Mouse (Mus musculus): ENCODE data around the gene Dohh. TPM values are rescaled to one million over a fixed set of nuclear protein-coding genes. Genes with fewer than 3 reads are reported as not detected.

Gene Dohh
- polyA plus RNA-seq, 1 experiment from 2014 or later, result 48.3 TPM

DNA sequence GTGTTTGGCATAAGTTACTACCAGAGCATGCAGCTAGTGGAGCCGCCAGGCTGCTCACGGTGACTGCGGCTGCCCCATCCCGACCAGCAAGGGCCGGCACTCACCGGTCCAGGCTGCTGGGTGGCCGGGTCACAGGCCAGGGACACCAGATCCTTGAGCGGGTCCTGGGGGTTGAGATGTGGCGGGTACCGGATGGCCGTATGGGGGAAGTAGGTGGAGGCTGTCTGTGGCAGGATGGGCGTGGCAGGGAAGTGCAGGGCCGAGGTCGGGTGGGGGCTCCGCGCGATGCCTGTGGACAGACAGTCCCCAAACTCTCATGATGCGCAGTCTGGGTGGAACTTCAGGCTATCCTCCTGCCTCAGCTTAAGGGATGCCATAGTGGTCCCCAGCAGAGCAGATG lies 20.5 kb downstream of the Dohh start:
- no peaks in the 10 kb centered on the region for H3K36me3 ChIP-seq (ENCODE audit: control insufficient read depth, insufficient read depth)
- H3K4me2 ChIP-seq (ENCODE audit: low read depth, low read length), result peak overlapping the region; percentile 21; the same call in 1 of the 2 replicates
- no peak overlapping the region for H3K27ac ChIP-seq (ENCODE audit: low read length)
- no peaks in the 10 kb centered on the region for H3K9me3 ChIP-seq (replicated peaks; ENCODE audit: control insufficient read depth, low read length)
- peaks cover 39% of the 10 kb centered on the region for H3K27me3 ChIP-seq (ENCODE audit: control insufficient read depth, insufficient read depth, low read depth, low read length)
- 26% methylated on average over 18 of the region's 18 CpGs for WGBS (ENCODE audit: insufficient replicate concordance)
- H3K9ac ChIP-seq (ENCODE audit: low read depth, low read length), result no peak overlapping the region
- H3K4me1 ChIP-seq (ENCODE audit: control insufficient read depth, low read depth, low read length), result peaks cover 39% of the 10 kb centered on the region
- ATAC-seq (ENCODE audit: low read depth), result no peak
- H3K4me3 ChIP-seq (ENCODE audit: low read depth, low read length), result no peak overlapping the region

DNA sequence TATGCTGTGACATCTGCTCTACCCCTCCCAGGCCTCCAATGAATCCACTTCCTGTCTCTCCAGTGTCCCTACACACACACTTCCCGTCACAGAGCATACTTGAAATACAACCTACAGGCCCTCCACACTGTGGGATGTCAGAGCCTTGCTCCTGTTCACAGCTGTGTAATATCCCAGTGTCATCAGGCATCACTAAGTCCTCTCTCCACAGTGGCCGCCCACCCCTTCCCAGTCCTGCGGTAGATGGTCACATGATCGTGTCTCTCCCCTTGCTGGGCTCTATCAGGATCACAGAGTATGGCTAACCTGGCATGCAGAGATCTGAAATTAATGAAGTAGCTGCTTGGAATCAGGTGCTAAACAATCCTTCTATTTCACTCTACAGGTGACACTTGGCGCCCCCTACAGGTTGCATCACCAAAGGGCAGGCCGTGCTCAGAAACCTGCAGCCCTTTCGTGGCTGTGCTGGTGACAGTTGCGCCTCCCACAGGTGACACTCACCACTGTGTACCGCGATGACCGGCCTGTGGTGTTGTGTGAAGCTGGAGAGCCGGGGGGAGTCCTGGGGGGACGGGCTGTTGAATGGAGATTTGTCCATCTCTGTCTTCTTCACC lies 21.5 kb downstream of the Dohh start:
- no peak overlapping the region for H3K27ac ChIP-seq (ENCODE audit: low read length)
- no peaks in the 10 kb centered on the region for H3K9me3 ChIP-seq (replicated peaks; ENCODE audit: control insufficient read depth, low read length)
- H3K4me1 ChIP-seq (ENCODE audit: control insufficient read depth, low read depth, low read length), result peaks cover 44% of the 10 kb centered on the region
- H3K27me3 ChIP-seq (ENCODE audit: control insufficient read depth, insufficient read depth, low read depth, low read length), result peaks cover 39% of the 10 kb centered on the region
- H3K4me3 ChIP-seq (ENCODE audit: low read depth, low read length), result no peak overlapping the region
- 37% methylated on average over 13 of the region's 13 CpGs for WGBS (ENCODE audit: insufficient replicate concordance)
- no peaks in the 10 kb centered on the region for H3K36me3 ChIP-seq (ENCODE audit: control insufficient read depth, insufficient read depth)
- ATAC-seq (ENCODE audit: low read depth), result no peak
- no peak overlapping the region for H3K4me2 ChIP-seq (ENCODE audit: low read depth, low read length)
- H3K9ac ChIP-seq (ENCODE audit: low read depth, low read length), result no peak overlapping the region

DNA sequence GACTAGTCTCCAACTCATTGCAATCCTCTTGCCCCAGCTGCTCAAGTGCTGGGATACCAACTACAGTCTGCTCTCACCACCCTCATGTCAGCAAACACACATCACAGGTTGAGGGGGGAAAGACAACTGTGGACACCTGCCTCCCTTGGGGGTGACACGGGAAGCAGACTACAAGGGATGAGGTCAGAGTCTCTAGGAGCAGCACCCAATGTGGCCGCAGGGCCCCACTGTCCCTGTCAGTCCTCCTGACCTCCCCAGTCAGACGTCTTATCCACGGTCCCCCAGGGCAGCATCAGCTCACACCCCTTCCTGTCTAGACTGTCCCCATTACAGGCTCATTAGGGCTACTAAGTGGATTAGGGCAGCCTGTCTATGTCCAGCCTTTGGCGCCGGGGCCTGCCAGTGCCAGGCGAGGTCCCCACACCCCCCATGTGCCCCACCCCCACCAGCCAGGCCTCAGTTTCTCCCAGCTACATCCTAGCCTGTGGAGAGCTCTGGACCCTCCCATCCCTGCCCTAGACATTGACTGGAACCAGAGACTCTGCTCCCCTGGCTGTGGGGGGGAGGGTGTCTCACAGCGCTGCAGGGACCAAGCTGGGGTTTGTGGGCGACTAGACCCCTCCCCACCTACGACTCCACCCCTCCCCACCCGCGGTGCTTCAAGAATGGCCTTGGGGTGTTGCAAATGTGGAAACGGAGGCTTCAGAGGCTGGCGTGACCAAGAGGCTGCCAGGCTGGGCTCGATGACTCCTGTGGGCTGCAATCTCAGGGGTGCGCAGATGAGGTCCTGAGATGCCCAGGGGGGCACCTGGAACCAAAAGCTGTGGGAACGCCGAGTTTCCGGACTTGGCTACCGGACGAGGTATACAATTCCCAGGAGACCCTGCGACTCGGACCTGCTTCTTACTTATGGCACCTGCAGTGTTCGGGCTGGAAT lies 22.5 kb downstream of the Dohh start:
- H3K9ac ChIP-seq (ENCODE audit: low read depth, low read length), result no peak overlapping the region; the same call in 1 of the 2 replicates
- peak overlapping the region; percentile 40 for H3K4me3 ChIP-seq (ENCODE audit: low read depth, low read length)
- H3K9me3 ChIP-seq (replicated peaks; ENCODE audit: control insufficient read depth, low read length), result no peaks in the 10 kb centered on the region
- no peak overlapping the region for H3K27ac ChIP-seq (ENCODE audit: low read length)
- ATAC-seq (ENCODE audit: low read depth), result no peak
- H3K36me3 ChIP-seq (ENCODE audit: control insufficient read depth, insufficient read depth), result no peaks in the 10 kb centered on the region
- peaks cover 45% of the 10 kb centered on the region for H3K4me1 ChIP-seq (ENCODE audit: control insufficient read depth, low read depth, low read length)
- H3K4me2 ChIP-seq (ENCODE audit: low read depth, low read length), result peak overlapping the region; percentile 28; the same call in 1 of the 2 replicates
- peaks cover 39% of the 10 kb centered on the region for H3K27me3 ChIP-seq (ENCODE audit: control insufficient read depth, insufficient read depth, low read depth, low read length)
- WGBS (ENCODE audit: insufficient replicate concordance), result 21% methylated on average over 24 of the region's 24 CpGs

DNA sequence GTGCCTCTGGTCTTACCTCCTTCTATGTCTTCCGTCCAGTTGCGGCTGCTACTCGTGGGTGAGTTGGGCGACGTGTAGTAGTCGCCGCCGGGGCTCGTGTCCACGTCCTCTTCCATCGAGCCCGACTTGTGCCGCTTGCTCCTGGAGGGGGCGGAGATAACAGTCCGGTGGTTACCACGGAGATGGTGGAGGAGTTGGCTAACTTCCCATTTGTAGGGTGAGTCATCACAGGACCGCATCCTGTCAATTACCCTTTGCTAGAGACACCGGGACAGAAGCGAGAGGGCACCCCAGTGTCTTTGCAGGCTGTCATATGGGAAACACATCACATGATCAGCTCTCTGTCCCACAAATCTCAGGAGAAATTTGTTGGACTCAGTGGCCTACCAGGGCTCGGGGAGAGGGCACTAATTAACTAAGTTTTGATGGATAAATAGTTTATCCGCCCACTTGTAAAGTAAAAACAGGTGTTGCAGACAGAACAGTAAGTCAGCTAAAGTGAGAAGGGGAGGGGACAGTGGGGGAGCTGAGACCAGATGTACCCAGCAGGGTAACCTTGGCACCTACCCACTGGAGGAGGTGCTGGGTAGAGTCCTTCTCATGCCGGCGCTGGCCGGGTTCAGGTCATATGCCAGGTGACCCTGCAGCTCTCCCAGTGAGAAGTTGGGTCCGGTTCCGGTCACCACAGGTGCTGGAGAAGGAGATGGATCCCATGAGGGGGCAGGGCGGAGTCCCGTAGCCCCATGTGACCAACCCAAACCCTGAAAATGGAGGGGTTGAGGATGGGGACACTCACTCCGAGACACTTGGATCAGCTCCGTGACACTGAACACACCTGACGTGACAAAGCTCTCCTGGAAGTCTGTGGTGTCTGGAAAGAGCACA lies 23.6 kb downstream of the Dohh start:
- H3K4me1 ChIP-seq (ENCODE audit: control insufficient read depth, low read depth, low read length), result peaks cover 45% of the 10 kb centered on the region
- no peaks in the 10 kb centered on the region for H3K36me3 ChIP-seq (ENCODE audit: control insufficient read depth, insufficient read depth)
- H3K4me3 ChIP-seq (ENCODE audit: low read depth, low read length), result peak overlapping the region; percentile 40
- H3K4me2 ChIP-seq (ENCODE audit: low read depth, low read length), result peak overlapping the region; percentile 28
- peak overlapping the region; percentile 63 for H3K27ac ChIP-seq (ENCODE audit: low read length)
- no peaks in the 10 kb centered on the region for H3K9me3 ChIP-seq (replicated peaks; ENCODE audit: control insufficient read depth, low read length)
- H3K9ac ChIP-seq (ENCODE audit: low read depth, low read length), result no peak overlapping the region; the same call in 1 of the 2 replicates
- ATAC-seq (ENCODE audit: low read depth), result peak; percentile 39
- WGBS (ENCODE audit: insufficient replicate concordance), result 20% methylated on average over 31 of the region's 31 CpGs
- H3K27me3 ChIP-seq (ENCODE audit: control insufficient read depth, insufficient read depth, low read depth, low read length), result peaks cover 39% of the 10 kb centered on the region

DNA sequence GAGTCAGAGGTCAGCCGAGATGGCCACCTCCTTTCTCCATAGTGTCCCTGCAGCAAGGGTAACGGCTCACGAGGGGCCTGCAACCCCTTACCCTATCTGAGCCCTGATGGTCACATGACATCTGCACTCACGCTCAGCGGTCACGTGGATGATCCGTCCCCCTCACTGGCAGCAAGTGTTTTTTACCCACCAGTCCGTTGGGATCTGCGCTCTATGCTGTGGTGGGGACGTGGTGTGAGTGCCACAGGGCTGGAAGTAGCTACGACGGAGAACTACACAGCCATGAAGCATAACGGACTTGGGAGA lies 24.1 kb downstream of the Dohh start:
- H3K9ac ChIP-seq (ENCODE audit: low read depth, low read length), result no peak overlapping the region; the same call in 1 of the 2 replicates
- no peak for ATAC-seq (ENCODE audit: low read depth)
- H3K36me3 ChIP-seq (ENCODE audit: control insufficient read depth, insufficient read depth), result no peaks in the 10 kb centered on the region
- peak overlapping the region; percentile 63 for H3K27ac ChIP-seq (ENCODE audit: low read length)
- no peak overlapping the region; the same call in 1 of the 2 replicates for H3K4me2 ChIP-seq (ENCODE audit: low read depth, low read length)
- H3K4me3 ChIP-seq (ENCODE audit: low read depth, low read length), result no peak overlapping the region
- H3K27me3 ChIP-seq (ENCODE audit: control insufficient read depth, insufficient read depth, low read depth, low read length), result peaks cover 39% of the 10 kb centered on the region
- WGBS (ENCODE audit: insufficient replicate concordance), result 26% methylated on average over 13 of the region's 13 CpGs
- no peaks in the 10 kb centered on the region for H3K9me3 ChIP-seq (replicated peaks; ENCODE audit: control insufficient read depth, low read length)
- peaks cover 50% of the 10 kb centered on the region for H3K4me1 ChIP-seq (ENCODE audit: control insufficient read depth, low read depth, low read length)

DNA sequence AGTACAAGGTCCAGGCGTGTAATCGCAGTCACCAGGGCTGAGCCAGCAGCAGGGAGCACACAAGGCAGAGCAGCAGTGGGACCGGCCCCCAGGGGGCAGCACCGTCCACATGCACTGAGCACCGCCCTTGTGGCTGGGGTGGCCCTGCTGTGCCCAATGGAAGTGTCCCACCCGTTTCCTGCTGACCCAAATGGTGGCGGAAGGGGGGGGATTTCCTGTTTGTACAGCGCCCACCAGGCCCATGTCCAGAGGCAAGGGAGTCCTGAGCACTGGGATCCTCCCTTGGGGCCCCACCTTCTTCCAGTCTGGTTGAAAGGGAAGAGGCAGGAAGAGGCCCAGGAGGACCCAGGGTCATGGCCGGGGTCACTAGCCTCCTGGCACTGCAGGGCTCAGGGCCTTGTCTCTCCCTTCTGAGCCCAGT lies 24.7 kb downstream of the Dohh start:
- WGBS (ENCODE audit: insufficient replicate concordance), result 4% methylated on average over 9 of the region's 9 CpGs
- Histone ChIP-seq H3K9ac (ENCODE audit: low read depth, low read length) (no peak overlapping the region; the same call in 1 of the 2 replicates), H3K4me3 (ENCODE audit: low read depth, low read length) (no peak overlapping the region), H3K4me1 (ENCODE audit: control insufficient read depth, low read depth, low read length) (peaks cover 54% of the 10 kb centered on the region), H3K27me3 (ENCODE audit: control insufficient read depth, insufficient read depth, low read depth, low read length) (peaks cover 39% of the 10 kb centered on the region), H3K27ac (ENCODE audit: low read length) (peak overlapping the region; percentile 63), H3K4me2 (ENCODE audit: low read depth, low read length) (0 out of 2 replicates have a peak overlapping the region, but pooled peaks have one; percentile 13), H3K36me3 (ENCODE audit: control insufficient read depth, insufficient read depth) (no peaks in the 10 kb centered on the region), H3K9me3 (replicated peaks; ENCODE audit: control insufficient read depth, low read length) (no peaks in the 10 kb centered on the region)
- peak; percentile 57 for ATAC-seq (ENCODE audit: low read depth)

DNA sequence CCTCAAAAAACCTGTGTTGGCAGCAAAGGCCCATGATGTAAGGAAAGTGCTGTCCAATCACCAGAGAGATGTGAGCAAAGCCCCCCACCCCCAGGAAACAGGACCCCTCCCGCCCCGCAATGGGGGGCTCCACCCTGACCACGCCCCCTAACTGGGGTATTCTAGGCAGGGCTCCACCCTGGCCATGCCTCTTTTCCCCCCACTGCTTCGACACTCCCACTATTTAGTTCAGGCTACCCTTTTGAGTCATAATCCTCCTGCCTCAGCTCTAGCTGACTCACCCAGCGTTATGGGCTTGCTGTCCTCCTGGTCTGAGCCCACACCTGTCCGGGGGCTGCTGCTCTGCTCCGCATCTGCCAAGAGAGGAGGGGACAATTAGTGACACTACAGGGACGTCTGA lies 25.1 kb downstream of the Dohh start:
- Histone ChIP-seq H3K4me3 (ENCODE audit: low read depth, low read length) (no peak overlapping the region), H3K4me2 (ENCODE audit: low read depth, low read length) (0 out of 2 replicates have a peak overlapping the region, but pooled peaks have one; percentile 13), H3K27me3 (ENCODE audit: control insufficient read depth, insufficient read depth, low read depth, low read length) (peaks cover 36% of the 10 kb centered on the region), H3K9ac (ENCODE audit: low read depth, low read length) (no peak overlapping the region), H3K27ac (ENCODE audit: low read length) (peak overlapping the region; percentile 63), H3K4me1 (ENCODE audit: control insufficient read depth, low read depth, low read length) (peaks cover 56% of the 10 kb centered on the region), H3K9me3 (replicated peaks; ENCODE audit: control insufficient read depth, low read length) (no peaks in the 10 kb centered on the region), H3K36me3 (ENCODE audit: control insufficient read depth, insufficient read depth) (no peaks in the 10 kb centered on the region)
- no peak for ATAC-seq (ENCODE audit: low read depth)
- 8% methylated on average over 8 of the region's 8 CpGs for WGBS (ENCODE audit: insufficient replicate concordance)

DNA sequence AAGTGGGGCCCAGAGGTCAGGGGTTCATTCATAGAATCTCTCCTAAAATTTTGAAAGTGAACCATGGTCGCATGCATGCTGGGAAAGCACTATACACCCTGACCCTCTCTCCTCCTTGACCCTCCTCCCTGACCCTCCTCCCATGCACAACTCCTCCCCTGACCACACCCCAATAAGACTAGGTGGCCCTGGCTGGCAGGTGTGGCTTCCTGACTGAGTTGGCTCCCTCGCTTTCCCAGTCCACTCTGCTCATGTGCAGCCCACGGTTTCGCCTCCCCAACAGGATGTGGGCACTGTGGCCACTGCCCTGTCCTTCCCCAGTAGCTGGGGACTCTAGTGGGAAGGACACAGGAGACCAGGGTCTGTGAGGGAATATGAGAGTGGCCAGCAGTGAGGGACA lies 26.1 kb downstream of the Dohh start:
- Histone ChIP-seq H3K27me3 (ENCODE audit: control insufficient read depth, insufficient read depth, low read depth, low read length) (peaks cover 31% of the 10 kb centered on the region), H3K27ac (ENCODE audit: low read length) (peak overlapping the region; percentile 71), H3K9ac (ENCODE audit: low read depth, low read length) (no peak overlapping the region), H3K4me1 (ENCODE audit: control insufficient read depth, low read depth, low read length) (peaks cover 63% of the 10 kb centered on the region), H3K36me3 (ENCODE audit: control insufficient read depth, insufficient read depth) (no peaks in the 10 kb centered on the region), H3K4me3 (ENCODE audit: low read depth, low read length) (no peak overlapping the region), H3K4me2 (ENCODE audit: low read depth, low read length) (no peak overlapping the region), H3K9me3 (replicated peaks; ENCODE audit: control insufficient read depth, low read length) (no peaks in the 10 kb centered on the region)
- ATAC-seq (ENCODE audit: low read depth), result no peak
- WGBS (ENCODE audit: insufficient replicate concordance), result 14% methylated on average over 4 of the region's 4 CpGs

Measured in liver, embryonic 16.5 days (tissue).